Mouse (Mus musculus) kidney, adult 2 months (tissue): ENCODE measurements around the gene Cep78.

Experiments
- CTCF ChIP-seq: fragments of 200-500 bp; conservative IDR thresholded peaks from 2 replicates; pipeline ENCODE4 v1.5.1; 2011; ENCODE audit warnings: low read depth, mild to moderate bottlenecking, control low read depth, low read length, moderate library complexity, mixed read lengths; ENCODE audit not compliant: insufficient read depth, insufficient read length
- POLR2A ChIP-seq: fragments of 200-500 bp; IDR thresholded peaks from one replicate; pipeline ENCODE4 v1.6.1; 2011; ENCODE audit warnings: low read depth, low read length, control low read depth

DNA sequence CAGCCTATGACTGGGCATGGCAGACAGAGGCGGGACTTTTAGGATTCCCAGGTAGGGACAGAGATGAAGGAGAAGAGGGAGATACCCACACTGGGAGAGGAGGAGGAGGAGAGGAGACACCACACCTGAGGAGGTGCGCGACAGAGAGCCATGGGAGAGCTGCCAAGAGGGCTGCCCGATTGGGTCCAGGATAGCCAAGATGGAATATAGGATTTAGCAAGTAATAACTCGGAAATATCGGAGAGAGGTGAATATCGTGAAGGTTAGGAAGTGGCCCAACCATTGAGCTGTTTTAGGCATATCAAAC lies 41.7 kb downstream of the Cep78 start:
- no peak for TF ChIP-seq CTCF
- TF ChIP-seq POLR2A = no peak
